Mouse (Mus musculus) stomach, adult 2 months (tissue): ENCODE data around the gene Samd9l. TPM values are rescaled to one million over a fixed set of nuclear protein-coding genes. Genes with fewer than 3 reads are reported as not detected.

ENCODE experiments used
- polyA plus RNA-seq: library from polyadenylated mRNA; depleted of rRNA; stranded (reverse); fragments of >200 nt; gene quantifications from 2 replicates; pipeline ENCODE4 v1.2.3, GENCODE M21; 2012; rRNA removed

The Samd9l gene
- 0.08 and 0.35 TPM in 2 replicates for polyA plus RNA-seq

DNA sequence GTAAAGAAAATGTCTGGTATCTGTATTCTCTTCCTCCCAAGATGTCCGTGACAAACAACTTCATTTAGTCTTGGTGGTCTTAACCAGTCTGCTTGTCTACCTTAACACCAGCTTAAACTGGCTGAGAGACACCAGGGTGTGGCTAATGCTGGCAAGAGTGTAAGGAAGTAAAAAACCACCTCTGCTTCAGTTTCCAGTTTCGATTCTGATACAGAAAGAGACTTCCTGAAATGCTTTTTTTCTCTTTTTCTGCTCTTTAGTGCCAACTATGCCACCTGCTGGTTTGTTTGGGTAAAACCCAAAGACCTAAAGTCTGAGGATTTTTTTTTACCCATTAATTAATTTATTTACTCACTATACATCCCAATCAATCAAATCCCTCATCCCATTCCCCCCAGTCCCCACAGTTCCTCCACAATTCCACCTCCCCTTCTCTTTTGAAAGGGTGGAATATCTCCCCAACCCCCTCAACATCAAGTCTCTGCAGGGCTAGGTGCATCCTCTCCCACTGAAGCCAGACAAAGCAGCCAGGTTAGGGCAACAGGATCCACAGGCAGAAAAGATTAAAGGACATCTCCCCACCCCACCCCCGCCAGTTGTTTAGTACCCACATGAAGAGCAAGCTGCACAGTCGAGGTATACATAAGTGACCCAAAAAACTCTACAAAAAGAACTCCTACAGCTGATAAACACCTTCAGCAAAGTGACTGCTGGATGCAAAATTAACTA is at the start of gene Samd9l:
Samd9l (minus strand) TSS at position 233 of the 729 bp plus-strand sequence.

Other genes starting within 250 kb of the Samd9l start
- 0.37 and 0.78 TPM in 2 replicates for gene Hepacam2, start 98.7 kb upstream of the Samd9l start, polyA plus RNA-seq
- 0.24 and 0.54 TPM in 2 replicates for gene Vps50, start 98.8 kb upstream of the Samd9l start, polyA plus RNA-seq